Mouse (Mus musculus): ENCODE results near the gene Baz2b. TPM values are rescaled to one million over a fixed set of nuclear protein-coding genes. Genes with fewer than 3 reads are reported as not detected.

Gene Baz2b
- polyA plus RNA-seq, 1 experiment: 7.0 TPM

DNA sequence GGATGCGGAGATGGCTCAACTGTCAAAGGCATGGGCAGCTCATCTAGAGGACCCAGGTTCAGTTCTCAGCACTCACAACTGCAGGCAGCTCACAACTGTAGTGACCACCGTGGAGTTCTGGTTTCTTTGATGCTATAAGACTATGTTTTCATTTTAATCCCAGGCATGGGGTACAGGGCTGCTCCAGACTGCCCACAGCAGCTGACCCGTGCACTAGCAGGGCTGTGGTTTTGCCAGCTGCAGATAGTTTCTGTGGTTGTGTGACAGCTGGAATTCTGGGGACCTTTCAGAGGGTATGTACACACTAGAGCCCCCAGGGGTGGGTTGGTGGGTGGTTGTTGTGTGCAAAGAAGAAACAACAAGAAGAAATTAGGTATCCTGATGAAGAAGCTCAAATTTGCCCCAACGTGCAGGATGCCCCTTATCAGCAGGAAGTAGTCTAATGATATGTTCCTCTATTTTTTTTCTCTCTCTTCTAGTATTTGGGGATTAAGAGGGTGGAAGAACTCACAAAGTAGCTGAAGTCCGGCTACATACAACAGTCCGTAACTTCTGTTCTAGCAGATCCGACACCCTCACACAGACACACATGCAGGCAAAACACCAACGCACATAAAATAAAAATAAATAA lies 6.6 kb downstream of the Baz2b start:
- DNase-seq (ENCODE audit: low read depth, low spot score): no peak
- 68% methylated on average over 8 of the region's 8 CpGs for WGBS

DNA sequence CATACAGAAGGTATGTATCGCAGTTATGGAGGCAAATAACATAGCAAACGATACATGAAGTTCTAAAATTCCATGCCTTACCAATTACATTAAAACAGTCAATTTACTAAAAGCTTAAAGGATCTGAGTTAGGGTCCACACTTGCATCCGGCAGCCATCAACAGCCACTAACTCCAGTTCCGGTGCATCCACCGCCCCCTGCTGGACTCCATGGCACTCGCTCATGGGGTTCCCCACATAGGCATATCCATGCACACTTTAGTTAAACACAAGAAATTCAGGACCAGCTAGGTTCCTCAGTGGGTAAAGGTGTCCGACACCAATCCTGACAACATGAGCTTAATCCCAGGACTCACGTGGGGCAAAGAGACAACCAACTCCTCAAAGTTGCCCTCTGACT lies 9.0 kb downstream of the Baz2b start:
- WGBS: 69% methylated on average over 8 of the region's 8 CpGs
- DNase-seq (ENCODE audit: low read depth, low spot score): no peak

GRCm38 (mm10) chr2:60200051-60200562 lies 9.5 kb downstream of the Baz2b start:
- DNase-seq (ENCODE audit: low read depth, low spot score): no peak
- WGBS: 84% methylated on average over 5 of the region's 5 CpGs

DNA sequence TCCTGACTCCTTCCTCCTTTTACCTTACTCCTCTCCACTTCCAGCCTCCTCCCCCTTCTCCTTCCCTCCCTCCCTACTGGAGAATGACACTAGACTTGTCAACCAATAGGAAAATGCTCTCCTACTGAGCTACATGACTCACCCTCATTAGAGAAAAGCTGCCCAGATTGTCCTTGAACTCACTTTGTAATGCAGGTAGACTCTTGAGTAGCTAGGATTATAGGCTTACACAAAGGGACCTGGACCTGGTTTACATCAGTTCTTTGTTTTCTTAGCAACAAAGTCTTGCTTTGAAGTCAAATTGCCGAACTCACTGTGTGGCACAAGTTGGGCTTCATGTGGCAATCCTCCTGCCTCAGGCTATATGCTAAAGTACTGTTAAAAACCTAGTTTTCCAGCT lies 12.8 kb downstream of the Baz2b start:
- DNase-seq (ENCODE audit: low read depth, low spot score): no peak

GRCm38 (mm10) chr2:60181696-60182095 lies 27.9 kb downstream of the Baz2b start:
- 49% methylated on average over 2 of the region's 2 CpGs for WGBS
- DNase-seq (ENCODE audit: low read depth, low spot score): no peak

More for the DNA sequence above, 12.8 kb downstream of the Baz2b start:
- 62% methylated on average over 1 of the region's 1 CpGs for WGBS

GRCm38 (mm10) chr2:60177490-60177889 lies 32.1 kb downstream of the Baz2b start:
- DNase-seq (ENCODE audit: low read depth, low spot score): no peak
- 83% methylated on average over 3 of the region's 3 CpGs for WGBS

- no peak for DNase-seq (ENCODE audit: low read depth, low spot score)
- WGBS: 83% methylated on average over 5 of the region's 5 CpGs
These were observed 33.6 kb downstream of the Baz2b start for GRCm38 (mm10) chr2:60176087-60176486.

DNA sequence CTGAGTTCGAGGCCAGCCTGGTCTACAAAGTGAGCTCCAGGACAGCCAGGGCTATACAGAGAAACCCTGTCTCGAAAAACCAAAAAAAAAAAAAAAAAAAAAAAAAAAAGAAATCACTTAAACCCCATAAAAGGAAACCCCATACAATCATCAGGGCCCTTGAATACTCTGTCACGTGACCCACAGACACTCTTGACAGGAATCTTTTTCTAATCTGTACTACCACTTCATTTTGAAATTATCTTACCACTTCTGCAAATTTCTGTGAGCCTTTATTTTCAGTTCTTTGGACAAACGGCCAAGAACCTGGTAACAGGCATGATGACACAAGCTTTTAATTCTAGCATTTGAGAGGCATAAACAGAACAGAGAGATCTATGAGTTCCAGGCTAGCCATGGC lies 34.6 kb downstream of the Baz2b start:
- no peak for DNase-seq (ENCODE audit: low read depth, low spot score)
- 89% methylated on average over 3 of the region's 4 CpGs for WGBS

GRCm38 (mm10) chr2:60173595-60173994 lies 36.0 kb downstream of the Baz2b start:
- 83% methylated on average over 4 of the region's 4 CpGs for WGBS
- no peak for DNase-seq (ENCODE audit: low read depth, low spot score)

DNA sequence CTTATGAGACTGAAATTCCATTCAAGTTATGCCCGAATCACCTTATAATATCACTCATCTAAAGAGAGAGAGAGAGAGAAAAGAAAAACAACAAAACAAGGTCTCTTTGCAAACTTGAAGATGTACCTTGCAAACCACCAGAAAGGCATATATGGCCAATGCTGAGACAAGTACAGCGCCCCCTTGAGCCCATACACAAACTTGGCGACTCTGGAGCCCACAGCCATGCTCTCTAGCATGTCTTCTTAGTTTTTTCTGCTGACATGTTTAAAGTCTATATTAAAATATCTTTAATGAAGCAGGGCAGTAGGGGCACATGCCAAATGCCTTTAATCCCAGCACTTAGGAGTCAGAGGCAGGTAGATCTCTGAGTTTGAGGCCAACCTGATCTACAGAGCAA lies 36.4 kb downstream of the Baz2b start:
- WGBS: 69% methylated on average over 3 of the region's 3 CpGs
- no peak for DNase-seq (ENCODE audit: low read depth, low spot score)

DNA sequence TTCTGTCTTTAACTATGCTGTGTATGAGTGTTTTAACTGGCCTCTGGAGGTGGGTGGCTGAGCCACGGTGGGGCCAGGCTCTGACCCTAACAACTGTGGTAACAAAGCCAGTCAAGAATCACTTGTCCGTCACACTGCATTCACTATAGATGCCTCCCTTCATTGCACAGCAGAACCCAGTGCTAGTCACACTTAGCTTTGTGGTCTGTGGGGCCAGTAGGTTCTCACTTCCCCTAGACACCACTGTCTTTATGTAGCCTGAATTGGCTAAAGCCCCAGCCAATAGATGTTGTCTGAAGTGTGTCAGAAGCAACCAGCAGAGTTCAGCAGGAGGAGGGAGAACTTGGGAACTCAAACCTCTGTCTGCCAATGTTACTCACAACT lies 37.1 kb downstream of the Baz2b start:
- 76% methylated on average over 2 of the region's 2 CpGs for WGBS
- no peak for DNase-seq (ENCODE audit: low read depth, low spot score)

- DNase-seq (ENCODE audit: low read depth, low spot score): no peak
- WGBS: 51% methylated on average over 7 of the region's 7 CpGs
These were observed 37.7 kb downstream of the Baz2b start for GRCm38 (mm10) chr2:60171786-60172530.

- DNase-seq (ENCODE audit: low read depth, low spot score): no peak
- 37% methylated on average over 4 of the region's 4 CpGs for WGBS
These were observed 42.8 kb downstream of the Baz2b start for GRCm38 (mm10) chr2:60166878-60167277.

DNA sequence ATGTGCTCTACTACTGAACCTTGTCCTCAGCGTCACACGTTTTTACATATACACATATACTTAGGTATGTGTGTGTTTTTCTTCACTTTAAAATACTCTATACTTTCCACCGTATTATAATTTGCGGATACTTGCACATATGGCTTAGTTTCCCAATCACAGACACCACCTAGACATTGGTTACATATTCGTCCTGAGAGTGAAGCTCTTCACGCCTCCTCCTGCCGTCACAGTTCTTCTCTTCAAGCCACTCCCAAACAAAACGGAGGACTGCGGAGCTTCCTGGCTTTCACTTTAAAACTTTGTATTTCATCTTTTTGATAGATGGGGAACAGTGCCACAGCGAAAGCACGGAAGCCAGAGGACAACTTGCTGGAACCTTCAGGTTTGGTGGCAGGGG lies 44.0 kb downstream of the Baz2b start:
- 92% methylated on average over 11 of the region's 11 CpGs for WGBS

DNA sequence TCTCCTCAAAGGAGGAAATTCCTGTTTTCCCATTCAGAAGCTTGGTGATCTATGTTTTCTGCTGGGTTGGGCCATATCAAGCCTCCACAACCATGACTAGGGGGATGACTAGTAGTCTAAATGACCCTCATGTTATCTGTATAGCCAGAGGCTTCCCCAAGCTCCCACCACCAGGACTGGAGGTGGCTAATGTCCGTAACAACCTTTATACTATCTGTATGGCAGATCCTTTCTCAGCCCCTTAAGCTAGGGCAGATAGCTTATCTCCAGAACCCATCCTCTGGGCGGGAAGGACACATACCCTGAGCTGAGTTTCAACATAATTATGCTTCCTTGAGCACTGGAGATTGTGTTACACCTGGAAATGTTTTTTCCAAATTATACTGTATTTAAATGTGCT lies 45.9 kb downstream of the Baz2b start:
- 82% methylated on average over 2 of the region's 2 CpGs for WGBS
- no peak for DNase-seq (ENCODE audit: low read depth, low spot score)

More for the DNA sequence above, 44.0 kb downstream of the Baz2b start:
- no peak for DNase-seq (ENCODE audit: low read depth, low spot score)

DNA sequence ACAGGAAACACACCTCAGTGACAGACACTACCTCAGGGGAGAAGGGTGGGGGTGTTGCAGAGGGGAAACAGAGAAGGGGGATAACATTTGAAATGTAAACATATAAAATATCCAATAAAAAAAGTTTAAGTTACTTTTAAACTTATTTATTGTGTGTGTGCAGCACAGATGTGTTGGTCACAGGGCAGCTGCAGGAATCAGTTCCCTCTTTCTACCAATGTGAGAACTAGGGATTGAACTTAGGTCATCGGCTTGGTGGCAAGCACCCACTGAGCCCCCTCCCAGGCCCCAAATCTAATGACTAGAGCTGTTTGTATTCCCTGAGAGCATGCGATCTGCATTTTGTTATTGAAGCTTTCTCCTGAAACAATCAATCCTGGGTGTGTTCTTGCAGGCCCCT lies 57.2 kb downstream of the Baz2b start:
- 77% methylated on average over 2 of the region's 2 CpGs for WGBS
- DNase-seq (ENCODE audit: low read depth, low spot score): no peak

- no peak for DNase-seq (ENCODE audit: low read depth, low spot score)
- WGBS: 85% methylated on average over 5 of the region's 5 CpGs
These were observed 61.0 kb downstream of the Baz2b start for GRCm38 (mm10) chr2:60148651-60149050.

GRCm38 (mm10) chr2:60147428-60147827 lies 62.2 kb downstream of the Baz2b start:
- 69% methylated on average over 3 of the region's 3 CpGs for WGBS
- no peak for DNase-seq (ENCODE audit: low read depth, low spot score)

DNA sequence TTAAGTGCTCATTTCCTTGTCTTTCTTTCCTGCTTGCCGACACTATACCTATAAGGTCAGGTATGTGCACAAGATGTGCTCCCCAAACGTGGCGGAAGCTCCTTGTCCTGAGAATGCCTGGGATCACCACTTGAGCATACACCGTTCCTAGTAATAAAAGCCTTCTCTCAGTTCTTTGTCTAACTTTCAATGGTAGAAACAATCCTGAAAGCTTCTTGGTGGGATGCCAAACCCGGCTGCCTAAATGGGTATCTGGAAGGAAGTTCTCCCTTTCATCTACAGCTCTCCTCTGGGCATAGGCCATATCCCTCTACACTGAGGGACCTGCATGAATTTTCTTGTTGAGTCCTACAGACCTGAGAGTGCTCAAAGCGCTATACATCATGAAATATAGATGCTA lies 63.9 kb downstream of the Baz2b start:
- DNase-seq (ENCODE audit: low read depth, low spot score): no peak
- 41% methylated on average over 6 of the region's 6 CpGs for WGBS

GRCm38 (mm10) chr2:60143383-60143782 lies 66.3 kb downstream of the Baz2b start:
- WGBS: 75% methylated on average over 5 of the region's 5 CpGs

DNA sequence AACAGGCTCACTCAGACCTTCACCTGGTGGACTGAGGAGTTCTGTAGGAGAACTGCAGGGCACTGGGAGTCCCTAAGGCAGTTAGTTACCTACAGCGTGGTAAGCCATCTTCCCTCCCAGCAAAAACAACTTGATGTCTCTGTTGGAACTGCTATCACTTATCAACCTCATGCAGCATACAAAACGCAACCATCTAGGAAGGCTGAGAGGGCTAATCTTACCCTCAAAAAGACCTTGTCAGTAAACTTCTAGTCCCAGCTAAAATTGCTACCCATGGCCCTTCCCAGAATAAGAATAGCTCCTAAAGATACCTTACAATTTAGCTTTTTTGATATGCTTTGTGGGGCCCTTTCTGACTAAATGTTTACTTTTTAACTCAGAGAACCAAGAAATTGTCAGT lies 67.4 kb downstream of the Baz2b start:
- 90% methylated on average over 2 of the region's 2 CpGs for WGBS
- no peak for DNase-seq (ENCODE audit: low read depth, low spot score)

More at GRCm38 (mm10) chr2:60143383-60143782, 66.3 kb downstream of the Baz2b start:
- DNase-seq (ENCODE audit: low read depth, low spot score): no peak
